7 mouse cellular contexts compared by ENCODE assay signal in the genomic region with DNA sequence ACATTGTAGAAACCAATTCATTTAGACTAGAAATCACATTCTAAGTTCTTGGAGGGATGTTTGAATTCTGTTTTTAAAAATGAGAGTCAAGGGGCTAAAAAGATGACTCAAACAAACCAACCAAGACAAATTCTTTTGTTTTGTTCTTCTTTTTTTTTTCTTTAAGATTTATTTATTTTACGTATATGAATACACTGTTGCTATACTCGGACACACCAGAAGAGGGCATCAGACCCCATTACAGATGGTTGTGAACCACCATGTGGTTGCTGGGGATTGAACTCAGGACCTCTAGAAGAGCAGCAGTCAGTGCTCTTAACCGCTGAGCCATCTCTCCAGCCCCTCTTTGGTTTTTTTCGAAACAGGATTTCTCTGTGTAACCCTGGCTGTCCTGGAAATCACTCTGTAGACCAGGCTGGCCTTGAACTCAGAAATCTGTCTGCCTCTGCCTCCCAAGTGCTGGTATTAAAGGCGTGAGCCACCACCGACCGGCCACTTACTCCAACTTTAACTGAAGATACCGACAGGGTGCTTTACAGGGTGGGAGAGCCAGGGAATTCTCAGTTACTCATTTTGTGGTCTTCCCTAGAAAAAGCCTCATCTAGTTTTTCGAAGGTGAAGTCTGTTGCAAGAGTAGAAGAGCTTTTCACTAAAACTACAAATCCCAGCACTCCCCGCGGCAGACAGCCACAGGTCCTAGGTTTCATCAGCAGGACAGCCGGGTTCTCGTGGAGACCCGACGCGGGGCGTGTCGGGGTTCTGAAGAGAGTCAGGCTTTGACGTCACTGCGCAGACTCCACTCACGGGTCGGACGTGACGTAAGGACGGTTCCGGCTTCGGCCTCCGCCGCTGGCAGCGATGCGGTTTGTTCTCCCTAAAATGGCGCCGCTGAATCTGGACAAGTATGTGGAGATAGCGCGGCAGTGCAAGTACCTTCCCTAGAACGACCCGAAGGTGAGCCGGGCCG. TPM values are rescaled to one million over a fixed set of nuclear protein-coding genes. Genes with fewer than 3 reads are reported as not detected.
A peak's percentile ranks its signal among the peaks of the same experiment; 100 is the strongest.
DNase-seq lines count a peak whose midpoint lies in the region; ATAC-seq lines count a peak whose summit lies in the region.

No protein-coding gene starts in this region.

- H3K9ac ChIP-seq in intestine, embryonic 16.5 days (ENCODE audit: low read depth, low read length) = peak overlapping the region; percentile 83
- peak overlapping the region; percentile 77 for H3K9ac ChIP-seq in midbrain, embryonic 11.5 days (ENCODE audit: low read length)

- H3K4me3 ChIP-seq in intestine, embryonic 16.5 days (ENCODE audit: low read length) = peak overlapping the region; percentile 67
- H3K4me3 ChIP-seq in midbrain, embryonic 11.5 days (ENCODE audit: low read depth, low read length) = peak overlapping the region; percentile 63

- H3K27ac ChIP-seq in intestine, embryonic 16.5 days (ENCODE audit: low read length) = peak overlapping the region; percentile 87
- H3K27ac ChIP-seq in midbrain, embryonic 11.5 days (ENCODE audit: low read depth, low read length) = peak overlapping the region; percentile 77

- 4% methylated on average over 39 of the region's 39 CpGs for WGBS in intestine, embryonic 16.5 days
- WGBS in midbrain, embryonic 11.5 days = 4% methylated on average over 39 of the region's 39 CpGs

- H3K9me3 ChIP-seq in intestine, embryonic 16.5 days (ENCODE audit: control insufficient read depth, low read length) = no peaks in the 10 kb centered on the region
- H3K9me3 ChIP-seq in midbrain, embryonic 11.5 days (ENCODE audit: control insufficient read depth, low read length) = no peaks in the 10 kb centered on the region

- DNase-seq in adrenal gland, adult 8-10 months = peak; percentile 97
- DNase-seq in embryo, embryonic 9.5 days (ENCODE audit: extremely low spot score) = peak; percentile 95
- peak; percentile 94 to 97 for DNase-seq in gastrocnemius, postnatal 4 days (ENCODE audit: low spot score in 2 of 2)
- peak; percentile 95 to 97 for DNase-seq in left cerebral cortex, postnatal 36 days (ENCODE audit: low spot score in 2 of 2)
- DNase-seq in midbrain, embryonic 11.5 days (ENCODE audit: low spot score, missing footprints) = peak; percentile 99
- DNase-seq in skeletal muscle tissue, adult 2 months (ENCODE audit: low read depth, low spot score) = peak; percentile 99

- peak overlapping the region; percentile 35 for H3K4me2 ChIP-seq in intestine, embryonic 16.5 days (ENCODE audit: low read depth, low read length)
- H3K4me2 ChIP-seq in midbrain, embryonic 11.5 days = no peak overlapping the region

- H3K36me3 ChIP-seq in intestine, embryonic 16.5 days (ENCODE audit: control insufficient read depth, insufficient read depth, low read length) = 0 out of 2 replicates have a peak, but pooled peaks cover 2% of the 10 kb centered on the region
- H3K36me3 ChIP-seq in midbrain, embryonic 11.5 days (ENCODE audit: control insufficient read depth, insufficient read depth, low read length) = no peaks in the 10 kb centered on the region

- H3K4me1 ChIP-seq in intestine, embryonic 16.5 days (ENCODE audit: control insufficient read depth, insufficient read depth, low read length) = peaks cover 23% of the 10 kb centered on the region
- peaks cover 11% of the 10 kb centered on the region for H3K4me1 ChIP-seq in midbrain, embryonic 11.5 days (ENCODE audit: control insufficient read depth, insufficient read depth, low read length)

- intact Hi-C loops in left cerebral cortex, postnatal 36 days (cut with DNase I) = no loop called here

- peak; percentile 95 for ATAC-seq in intestine, embryonic 16.5 days
- ATAC-seq in midbrain, embryonic 11.5 days (ENCODE audit: low FRiP score) = peak; percentile 96

- no peaks in the 10 kb centered on the region for H3K27me3 ChIP-seq in intestine, embryonic 16.5 days (replicated peaks; ENCODE audit: control insufficient read depth, insufficient read depth, low read length)
- H3K27me3 ChIP-seq in midbrain, embryonic 11.5 days (ENCODE audit: control insufficient read depth, insufficient read depth, low read length) = no peaks in the 10 kb centered on the region

RNA-seq across cellular contexts. Expression of gene Rabepk, which starts 2.1 kb away (rescaled TPM):
- total RNA-seq in adrenal gland, adult 8-10 months (2022) = 10 to 100 TPM; 26.4 to 33.2 (median 29.0) TPM
- 10 to 100 TPM; 10.3 to 10.4 TPM for total RNA-seq in gastrocnemius, postnatal 4 days (2021)
- 40.9 and 47.0 TPM in 2 replicates for polyA plus RNA-seq in intestine, embryonic 16.5 days (2015; fragmentation: Nextera tagmentation; extraction: Ambion mirVana)
- total RNA-seq in left cerebral cortex, postnatal 36 days (2021) = 10 to 100 TPM; 29.2 to 36.3 TPM
- 28.8 and 31.3 TPM in 2 replicates for polyA plus RNA-seq in midbrain, embryonic 11.5 days (2014; fragmentation: Nextera tagmentation; extraction: Ambion mirVana)

RNA-seq across cellular contexts. Expression of gene Fbxw2, which starts 24.3 kb away (rescaled TPM):
- 10 to 100 TPM; 65.3 to 90.7 (median 79.0) TPM for total RNA-seq in adrenal gland, adult 8-10 months (2022)
- total RNA-seq in gastrocnemius, postnatal 4 days (2021) = 10 to 100 TPM; 59.6 to 60.1 TPM
- 60.0 and 61.2 TPM in 2 replicates for polyA plus RNA-seq in intestine, embryonic 16.5 days (2015; fragmentation: Nextera tagmentation; extraction: Ambion mirVana)
- 10 to 100 TPM; 88.7 to 94.6 TPM for total RNA-seq in left cerebral cortex, postnatal 36 days (2021)
- polyA plus RNA-seq in midbrain, embryonic 11.5 days (2014; fragmentation: Nextera tagmentation; extraction: Ambion mirVana) = 63.7 and 66.8 TPM in 2 replicates

RNA-seq across cellular contexts. Expression of gene Hspa5, which starts 30.0 kb away (rescaled TPM):
- 100 to 1,000 TPM; 553 to 818 (median 637) TPM for total RNA-seq in adrenal gland, adult 8-10 months (2022)
- 100 to 1,000 TPM; 303 to 318 TPM for total RNA-seq in gastrocnemius, postnatal 4 days (2021)
- 991 and 1,092 TPM in 2 replicates for polyA plus RNA-seq in intestine, embryonic 16.5 days (2015; fragmentation: Nextera tagmentation; extraction: Ambion mirVana)
- total RNA-seq in left cerebral cortex, postnatal 36 days (2021) = 100 to 1,000 TPM; 256 to 388 TPM
- 846 and 849 TPM in 2 replicates for polyA plus RNA-seq in midbrain, embryonic 11.5 days (2014; fragmentation: Nextera tagmentation; extraction: Ambion mirVana)

RNA-seq across cellular contexts. Expression of gene Gm34653, which starts 31.0 kb away (rescaled TPM):
- total RNA-seq in adrenal gland, adult 8-10 months (2022) = under 1 TPM in 1 of 4 experiments, not detected in 3; 0.16 TPM
- total RNA-seq in gastrocnemius, postnatal 4 days (2021) = under 1 TPM in 1 of 2 experiments, not detected in 1; 0.17 TPM
- polyA plus RNA-seq in intestine, embryonic 16.5 days (2015; fragmentation: Nextera tagmentation; extraction: Ambion mirVana) = not detected in 2 replicates
- not detected for total RNA-seq in left cerebral cortex, postnatal 36 days (2021)
- polyA plus RNA-seq in midbrain, embryonic 11.5 days (2014; fragmentation: Nextera tagmentation; extraction: Ambion mirVana) = not detected in 2 replicates

RNA-seq across cellular contexts. Expression of gene Gapvd1, which starts 46.8 kb away (rescaled TPM):
- 10 to 100 TPM; 69.2 to 84.9 (median 78.4) TPM for total RNA-seq in adrenal gland, adult 8-10 months (2022)
- total RNA-seq in gastrocnemius, postnatal 4 days (2021) = 10 to 100 TPM; 51.0 to 54.4 TPM
- polyA plus RNA-seq in intestine, embryonic 16.5 days (2015; fragmentation: Nextera tagmentation; extraction: Ambion mirVana) = 56.6 and 61.3 TPM in 2 replicates
- total RNA-seq in left cerebral cortex, postnatal 36 days (2021) = 100 to 1,000 TPM in 1 of 2 experiments, 10 to 100 TPM in 1; 93.3 to 109 TPM
- polyA plus RNA-seq in midbrain, embryonic 11.5 days (2014; fragmentation: Nextera tagmentation; extraction: Ambion mirVana) = 102 and 104 TPM in 2 replicates

Comparison
In these comparisons a context has a peak if more than half of its experiments do, and no peak if none do; other contexts are left out.
1. Peak in every context shown above with its lines: DNase-seq, ATAC-seq, H3K4me3 ChIP-seq and H3K27ac ChIP-seq.